Mouse (Mus musculus) MEL-GATA-1-ER (cell line): Measurements from ENCODE around the gene Catsper1.
"Not testable (repeated sequence)": the region's sequence is repeated elsewhere in the genome, so short reads cannot be mapped to it uniquely, and the experiment has no call there.

ENCODE experiments used
- DNase-seq: peaks from one replicate; pipeline ENCODE4 v3.0.0-alpha.2; 2012; ENCODE audit warnings: low read depth; ENCODE audit errors: extremely low read depth

The Catsper1 gene

DNA sequence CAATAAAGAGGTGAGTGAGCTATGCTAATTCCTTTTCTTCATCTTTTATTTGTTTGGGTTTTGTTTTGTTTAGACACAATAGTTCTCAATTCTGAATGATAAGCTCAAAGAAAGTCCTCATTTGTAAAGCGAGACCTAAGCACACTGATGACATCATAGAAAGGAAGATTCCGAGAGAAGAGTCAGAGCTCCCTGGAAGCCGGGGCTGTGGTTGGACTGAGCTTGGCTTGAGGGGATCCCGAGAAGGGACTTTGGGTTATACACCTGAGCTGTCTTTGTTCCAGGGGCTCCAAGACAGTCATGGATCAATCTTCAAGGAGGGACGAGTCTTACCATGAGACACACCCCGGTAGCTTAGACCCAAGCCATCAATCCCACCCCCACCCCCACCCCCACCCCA lies at the start of gene Catsper1:
Gene Catsper1, plus strand, starts transcription at position 301 of the 400 bp plus-strand sequence.
- DNase-seq, result no peak

DNA sequence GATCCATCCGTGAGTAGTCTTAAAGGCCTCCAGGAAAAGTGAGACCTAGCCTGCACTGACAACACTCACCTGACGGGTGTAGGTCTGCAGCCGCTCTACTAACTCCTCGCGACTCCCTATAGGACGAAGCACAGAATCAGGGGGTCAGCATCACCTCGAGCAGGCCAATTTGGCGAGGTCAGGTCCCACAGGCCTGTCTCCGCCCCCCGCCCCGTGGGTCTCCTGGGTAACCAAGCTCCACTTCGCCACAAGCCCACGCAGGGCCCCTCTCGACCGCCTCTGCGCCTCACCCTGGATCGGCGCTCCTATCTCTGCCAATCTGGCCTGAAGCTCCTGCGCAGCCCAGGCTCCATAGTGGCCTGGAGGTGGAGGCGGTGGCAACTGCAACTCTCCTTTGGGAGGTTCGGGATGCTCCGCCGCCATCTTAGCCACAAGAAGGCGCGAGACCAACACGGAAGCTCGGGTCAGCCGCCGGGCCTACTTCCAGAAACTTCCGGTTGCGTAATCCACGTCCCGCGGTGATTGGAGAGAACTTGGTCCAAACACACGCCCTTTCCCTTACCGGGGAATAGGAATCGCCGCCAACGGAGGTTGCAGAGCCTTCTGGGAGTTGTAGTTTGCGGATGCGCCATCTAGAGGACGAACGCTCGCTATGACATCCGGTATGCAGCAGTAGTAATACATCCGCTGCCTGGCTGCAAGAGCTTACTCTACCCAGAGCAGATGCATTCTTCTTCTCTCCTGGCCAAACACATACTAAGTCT lies 40.4 kb upstream of the Catsper1 start, which contains the start of gene Sf3b2:
Gene Sf3b2, minus strand, starts transcription at position 484 of the 764 bp plus-strand sequence.
- peak; percentile 99 for DNase-seq

DNA sequence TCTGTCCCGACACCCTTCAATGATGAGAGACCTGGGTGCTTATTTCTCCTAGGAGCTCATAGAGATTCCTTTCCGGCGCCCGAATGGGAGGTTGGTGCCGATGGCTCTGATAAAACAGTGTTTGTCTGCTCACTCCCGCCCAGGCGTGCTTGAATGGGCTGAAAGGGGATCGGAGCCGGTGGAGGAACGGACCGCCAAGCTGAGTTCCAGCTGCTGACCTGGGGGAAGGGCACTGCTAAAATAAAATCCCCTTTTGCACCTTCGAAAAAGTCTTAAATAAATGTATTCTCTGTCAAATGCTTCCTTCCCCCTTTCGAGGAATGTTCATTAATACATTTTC lies 39.8 kb upstream of the Catsper1 start:
- DNase-seq, result no peak

DNA sequence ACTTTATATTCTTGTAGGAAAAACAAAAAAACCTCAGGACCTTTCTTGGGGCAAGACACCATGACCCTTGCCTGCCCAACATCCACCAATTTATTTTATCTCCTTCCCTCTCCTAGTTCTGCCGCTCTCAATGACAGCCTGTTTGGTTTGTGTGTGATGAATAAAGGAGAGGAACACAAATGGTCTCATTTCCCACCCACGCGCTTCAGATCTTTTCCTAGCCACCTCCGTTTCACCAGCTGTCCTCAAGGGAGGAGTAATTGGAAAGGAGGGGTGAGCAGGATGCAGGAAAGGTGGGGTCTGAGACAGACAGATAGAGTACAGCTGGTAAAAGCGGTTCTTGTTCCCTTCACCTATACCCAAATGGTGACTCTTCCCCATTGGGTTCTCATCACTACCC lies 38.9 kb upstream of the Catsper1 start:
- DNase-seq, result no peak

DNA sequence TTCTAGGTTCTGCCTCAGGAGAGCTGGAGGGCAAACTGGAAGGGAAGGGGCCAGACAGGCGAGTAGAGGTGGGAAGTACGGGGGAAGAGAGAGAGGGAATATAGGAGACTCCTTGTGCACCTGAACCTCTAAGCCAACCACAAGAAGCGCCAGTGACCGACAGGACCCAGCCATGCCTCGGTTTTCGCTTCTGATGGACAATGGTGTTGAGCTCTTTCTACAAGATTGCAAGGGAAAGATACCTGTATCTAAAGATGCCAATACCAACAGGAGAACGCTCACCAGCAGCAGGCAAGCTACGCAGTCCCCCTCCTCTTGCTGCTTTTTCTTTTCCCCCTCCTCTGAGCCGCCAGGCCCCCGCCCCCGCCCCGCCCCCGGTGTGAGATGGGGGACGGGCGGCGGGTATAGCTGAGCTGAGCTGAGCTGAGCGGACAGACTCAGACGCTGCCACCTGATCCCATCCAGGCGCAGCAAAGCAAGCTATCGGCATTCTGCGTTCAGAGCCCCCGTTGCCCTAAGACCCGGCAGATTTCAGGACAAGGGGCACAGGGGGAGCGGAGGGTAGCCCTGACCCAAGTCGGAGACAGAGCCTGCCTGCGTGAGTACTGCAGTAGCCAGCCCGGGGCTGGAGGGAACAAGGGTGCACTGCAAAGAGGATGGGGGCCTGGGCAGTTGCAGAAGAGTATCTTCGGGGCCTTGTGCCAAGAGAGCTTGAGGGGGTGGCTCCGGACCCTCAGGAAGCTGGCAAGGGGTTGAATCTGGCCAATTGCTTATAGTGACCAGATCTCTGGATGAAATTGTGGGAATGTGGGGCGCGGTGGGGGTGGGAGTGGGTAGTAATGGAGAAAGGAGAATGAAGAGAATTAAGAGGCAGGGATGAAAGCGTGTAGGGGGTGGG lies 37.4 kb upstream of the Catsper1 start, which contains the start of gene Gal3st3:
Gene Gal3st3, plus strand, starts transcription at position 429 of the 898 bp plus-strand sequence.
- DNase-seq, result no peak

DNA sequence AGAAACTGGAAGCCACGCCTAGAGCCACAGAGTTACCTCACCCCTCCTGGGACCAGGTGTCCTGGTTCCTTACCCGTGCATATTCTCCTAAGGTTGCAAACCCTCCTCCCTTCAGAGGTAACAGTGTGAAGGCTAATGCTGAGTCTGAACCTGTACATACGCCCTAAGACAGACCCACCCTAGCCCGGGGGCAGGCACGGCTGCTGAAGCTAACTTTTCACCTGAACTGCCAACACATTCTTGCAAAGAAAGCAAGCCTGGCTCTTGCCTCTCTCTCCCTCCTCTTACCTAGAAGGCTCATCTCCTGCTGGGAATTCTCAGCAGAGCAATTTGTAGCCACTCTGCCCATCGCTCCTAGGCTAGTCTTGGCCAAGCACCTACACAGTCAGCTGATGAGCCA lies 35.0 kb upstream of the Catsper1 start:
- no peak for DNase-seq

DNA sequence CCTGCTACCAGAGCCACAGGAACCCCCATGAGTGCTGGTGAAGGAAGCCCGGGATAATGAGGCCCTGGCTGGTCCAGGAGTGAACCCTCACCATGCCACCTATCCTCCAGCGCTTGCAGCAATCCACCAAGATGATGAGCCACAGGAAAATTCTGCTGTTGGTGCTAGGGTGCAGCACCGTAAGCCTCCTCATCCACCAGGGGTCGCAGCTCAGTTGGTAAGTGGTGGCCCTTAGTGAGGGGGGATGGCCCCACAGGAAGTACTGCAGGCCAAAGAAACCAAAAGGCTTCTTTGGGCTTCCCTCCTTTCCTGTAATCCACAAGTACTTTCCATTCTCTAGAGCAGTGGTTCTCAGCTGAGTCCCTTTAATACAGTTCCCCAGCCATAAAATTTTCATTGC lies 33.1 kb upstream of the Catsper1 start:
- peak; percentile 47 for DNase-seq

DNA sequence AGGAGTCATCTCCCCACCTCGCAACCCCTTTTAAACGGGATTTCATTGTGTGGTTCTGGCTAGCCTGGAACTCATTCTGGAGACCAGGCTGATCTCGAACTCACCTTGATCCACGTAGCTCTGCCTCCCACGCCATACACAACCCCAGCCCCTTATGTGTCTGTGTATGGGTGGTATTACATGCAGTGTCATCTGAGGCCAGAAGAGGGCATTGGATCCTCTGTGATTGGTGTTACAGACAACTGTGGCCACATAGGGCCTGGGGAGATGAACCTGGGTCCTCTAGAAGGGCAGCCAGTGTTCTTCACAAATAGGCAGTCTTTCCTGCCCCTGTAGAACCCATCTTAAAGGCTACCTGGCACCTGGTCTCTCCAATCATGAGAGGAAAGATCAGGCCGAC lies 29.3 kb upstream of the Catsper1 start:
- DNase-seq, result no peak

DNA sequence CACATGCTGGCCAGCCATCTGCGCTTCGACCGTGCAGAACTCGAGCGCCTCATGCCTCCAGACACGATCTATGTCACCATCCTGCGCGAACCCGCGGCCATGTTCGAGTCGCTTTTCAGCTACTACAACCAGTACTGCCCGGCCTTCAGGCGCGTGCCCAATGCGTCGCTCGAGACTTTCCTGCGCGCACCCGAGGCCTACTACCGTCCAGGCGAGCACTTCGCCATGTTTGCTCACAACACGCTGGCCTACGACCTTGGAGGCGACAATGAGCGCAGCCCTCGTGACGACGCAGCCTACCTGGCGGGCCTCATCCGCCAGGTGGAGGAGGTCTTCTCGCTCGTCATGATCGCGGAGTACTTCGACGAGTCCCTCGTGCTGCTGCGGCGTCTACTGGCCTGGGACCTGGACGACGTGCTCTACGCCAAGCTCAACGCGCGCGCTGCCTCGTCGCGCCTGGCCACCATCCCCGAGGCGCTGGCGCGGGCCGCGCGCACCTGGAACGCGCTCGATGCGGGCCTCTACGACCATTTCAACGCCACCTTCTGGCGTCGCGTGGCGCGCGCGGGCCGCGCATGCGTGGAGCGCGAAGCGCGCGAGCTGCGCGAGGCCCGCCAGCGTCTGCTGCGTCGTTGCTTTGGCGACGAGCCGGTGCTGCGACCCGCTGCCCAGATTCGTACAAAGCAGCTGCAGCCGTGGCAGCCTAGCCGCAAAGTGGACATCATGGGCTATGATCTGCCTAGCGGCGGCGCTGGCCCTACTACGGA lies 28.4 kb upstream of the Catsper1 start:
- DNase-seq, result no peak

DNA sequence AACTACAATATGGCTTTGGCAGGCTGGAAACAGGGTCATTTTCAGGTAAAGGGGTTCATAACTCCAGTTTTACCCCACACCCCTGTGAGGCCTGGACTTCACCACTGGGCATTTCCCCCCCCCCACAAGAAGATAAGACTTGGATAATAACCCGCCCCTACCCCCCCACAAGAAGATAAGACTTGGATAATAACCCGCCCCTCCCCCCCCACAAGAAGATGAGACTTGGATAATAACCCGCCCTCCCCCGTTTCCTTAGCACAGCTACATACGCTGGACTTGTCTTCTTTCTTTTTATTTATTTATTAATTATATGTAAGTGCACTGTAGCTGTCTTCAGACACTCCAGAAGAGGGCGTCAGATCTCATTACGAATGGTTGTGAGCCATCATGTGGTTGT lies 26.5 kb upstream of the Catsper1 start:
- no peak for DNase-seq

DNA sequence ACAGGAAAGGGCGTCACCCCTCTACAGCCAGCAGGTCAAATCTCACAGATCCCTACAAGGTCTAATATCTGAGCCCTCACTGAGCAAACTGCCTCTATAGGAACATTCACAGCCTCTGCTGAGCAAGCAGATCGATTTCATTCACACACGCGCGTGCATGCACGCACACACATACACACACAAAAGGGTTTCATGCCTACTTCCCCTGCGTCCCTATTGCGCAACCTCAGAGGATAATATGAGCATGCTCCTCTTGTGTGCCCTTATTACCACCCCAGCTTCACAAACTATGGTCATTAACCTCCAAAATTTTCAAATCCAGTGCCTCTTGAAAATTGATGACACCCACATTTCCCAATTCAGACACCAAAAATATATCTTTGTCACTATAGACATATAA lies 22.4 kb upstream of the Catsper1 start:
- no peak for DNase-seq

DNA sequence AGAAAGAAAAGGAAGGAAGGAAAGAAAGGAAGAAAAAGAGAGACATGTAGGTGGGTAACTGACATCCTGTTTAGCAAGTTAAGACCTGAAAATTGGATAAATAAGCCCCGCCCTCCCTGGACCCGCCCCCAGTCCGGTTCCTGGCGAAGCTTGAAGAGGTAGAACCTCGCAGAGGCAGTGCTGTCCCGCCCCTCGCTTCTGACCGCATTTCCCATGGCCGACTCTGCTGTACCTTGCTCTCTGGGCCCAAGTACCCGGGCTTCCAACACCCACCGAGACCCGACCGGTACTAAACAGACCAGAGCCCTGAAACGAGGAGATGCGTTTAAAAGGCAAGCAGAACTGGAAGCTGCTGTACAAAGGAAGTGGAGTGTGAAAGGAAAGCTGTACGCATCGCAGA lies 11.7 kb upstream of the Catsper1 start:
- no peak for DNase-seq

DNA sequence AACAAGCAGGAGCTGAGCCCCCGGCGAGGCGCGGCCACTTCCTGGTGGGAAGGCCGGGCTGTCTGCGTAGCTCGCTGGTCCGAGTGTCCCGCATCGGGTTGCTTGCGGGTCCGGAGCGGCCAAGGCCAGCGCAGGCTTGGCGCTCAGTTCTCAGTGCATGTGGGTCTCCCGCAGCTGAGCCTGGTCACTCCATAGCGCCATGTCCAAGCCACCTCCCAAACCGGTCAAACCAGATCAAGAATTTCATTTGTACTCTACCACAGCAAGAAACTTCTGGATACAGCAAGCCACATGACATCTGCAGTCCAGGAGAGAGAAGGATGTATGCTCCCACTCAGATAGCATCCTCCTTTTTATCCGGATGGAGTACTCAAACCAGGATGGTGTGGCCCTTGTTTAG lies 7.6 kb upstream of the Catsper1 start:
- DNase-seq, result no peak

DNA sequence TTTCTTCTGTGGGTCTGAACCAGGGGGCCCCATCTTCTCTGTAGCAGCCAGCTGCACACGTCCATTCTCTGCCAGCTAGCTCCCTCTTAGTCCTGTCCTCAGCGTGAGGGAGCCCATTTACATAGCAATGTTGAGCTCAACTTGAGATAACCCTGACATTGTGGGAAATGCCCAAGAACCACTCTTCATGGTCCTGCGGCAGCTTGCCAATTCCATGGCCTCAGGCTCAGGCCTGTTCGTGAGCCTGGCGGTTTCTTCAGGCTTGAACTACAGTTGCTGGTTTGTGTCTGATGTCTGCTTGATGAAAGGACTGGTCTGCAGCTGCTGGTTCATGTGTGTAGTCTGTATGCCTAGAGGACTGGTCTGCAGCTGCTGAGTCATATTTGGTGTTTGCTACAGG lies 800 bp upstream of the Catsper1 start:
- DNase-seq, result no peak

DNA sequence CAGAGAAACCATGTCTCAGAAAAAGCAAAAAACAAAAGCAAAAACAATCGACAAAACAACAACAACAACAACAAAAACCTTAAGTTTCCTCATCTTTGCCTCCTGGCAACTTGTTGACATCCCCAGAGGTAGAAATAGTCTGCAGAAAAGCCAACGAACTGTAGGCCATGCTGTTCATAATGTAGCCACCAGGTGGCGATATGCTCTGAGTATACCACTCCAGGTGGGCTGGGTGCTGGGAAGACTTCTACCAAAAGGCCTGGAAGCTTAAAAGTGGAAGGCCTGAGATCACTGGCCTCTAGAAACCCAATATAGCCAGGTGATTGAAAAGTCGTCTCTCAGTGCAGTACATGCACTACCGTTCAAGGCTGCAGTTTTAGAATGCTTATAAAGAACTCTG lies 2.4 kb downstream of the Catsper1 start:
- DNase-seq, result peak; percentile 50

DNA sequence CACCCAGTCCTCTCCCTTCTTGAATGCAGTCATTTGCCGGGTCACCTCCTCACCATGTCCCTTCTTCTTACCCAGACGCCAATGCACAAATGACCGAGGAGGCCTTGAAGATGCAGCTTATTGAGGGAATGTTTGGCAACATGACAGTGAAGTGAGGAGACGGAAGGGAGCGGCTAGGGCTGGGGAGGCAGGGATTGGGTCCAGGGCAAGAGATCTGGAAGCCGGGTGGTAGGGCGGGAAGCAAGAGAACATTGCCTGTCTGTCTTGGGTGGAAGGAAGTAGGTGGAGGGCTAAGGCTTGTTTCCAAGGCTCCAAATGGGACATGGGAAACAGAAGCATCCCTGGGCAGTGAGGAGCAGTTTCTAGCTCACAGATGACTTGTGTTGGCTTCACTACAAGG lies 5.8 kb downstream of the Catsper1 start:
- no peak for DNase-seq

DNA sequence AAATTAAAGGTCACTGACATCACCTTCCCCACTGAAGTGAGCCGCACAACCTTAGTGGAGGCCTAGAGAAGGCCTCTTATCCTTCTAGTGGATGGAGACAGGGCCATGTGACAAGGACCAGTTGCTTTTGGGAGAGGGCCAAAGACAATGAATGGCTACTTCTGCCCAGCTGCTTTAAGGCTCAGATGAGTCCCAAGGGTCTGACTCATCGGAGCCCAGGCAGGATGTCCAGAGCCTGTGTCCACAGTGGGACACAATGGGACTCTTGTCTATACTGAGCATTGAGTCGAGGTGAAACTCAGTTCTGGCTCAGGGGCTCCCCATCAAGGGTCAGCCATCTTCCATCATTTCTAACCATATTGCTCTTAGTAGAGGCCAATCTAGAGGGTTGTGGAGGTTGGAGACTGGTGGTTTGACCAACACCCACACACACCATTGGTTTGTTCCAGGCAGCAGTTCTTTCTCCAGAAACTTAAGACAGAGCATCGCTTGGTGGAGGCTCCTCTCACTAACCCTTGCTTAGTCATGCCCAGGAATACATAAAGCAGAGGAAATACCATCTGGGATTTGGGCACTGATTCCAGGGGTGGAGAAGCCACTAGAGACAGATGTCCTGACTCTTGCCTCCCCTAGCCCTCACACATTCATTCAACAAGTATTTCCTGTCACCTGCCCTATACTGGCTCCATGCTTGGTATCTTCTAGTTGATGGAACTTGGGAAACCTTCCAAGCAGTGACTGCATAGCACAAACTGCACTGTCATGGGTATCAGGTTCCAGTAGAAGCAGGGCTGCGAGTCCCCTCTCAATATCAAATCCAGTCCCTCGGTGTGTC lies 10.0 kb downstream of the Catsper1 start:
- no peak for DNase-seq

DNA sequence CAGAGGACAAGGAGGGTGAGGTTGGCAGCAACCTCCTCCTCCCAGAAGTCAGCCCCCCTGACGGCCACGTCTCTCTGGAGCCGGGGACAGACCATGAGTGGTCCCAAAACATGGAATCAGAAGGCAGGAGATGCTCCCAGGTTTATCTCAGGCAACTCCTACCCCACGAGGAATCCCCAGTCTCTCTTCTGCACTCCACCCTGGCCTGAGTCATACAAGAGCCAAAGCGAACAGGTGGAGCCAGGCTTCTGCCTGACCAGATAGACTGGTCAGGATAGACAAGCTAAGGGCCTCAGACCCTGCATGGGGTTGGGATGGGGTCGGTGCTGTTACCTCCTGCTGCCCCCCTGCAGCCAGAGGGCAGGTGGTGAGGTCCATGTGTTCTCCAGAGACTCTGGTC lies 12.5 kb downstream of the Catsper1 start:
- DNase-seq, result no peak

DNA sequence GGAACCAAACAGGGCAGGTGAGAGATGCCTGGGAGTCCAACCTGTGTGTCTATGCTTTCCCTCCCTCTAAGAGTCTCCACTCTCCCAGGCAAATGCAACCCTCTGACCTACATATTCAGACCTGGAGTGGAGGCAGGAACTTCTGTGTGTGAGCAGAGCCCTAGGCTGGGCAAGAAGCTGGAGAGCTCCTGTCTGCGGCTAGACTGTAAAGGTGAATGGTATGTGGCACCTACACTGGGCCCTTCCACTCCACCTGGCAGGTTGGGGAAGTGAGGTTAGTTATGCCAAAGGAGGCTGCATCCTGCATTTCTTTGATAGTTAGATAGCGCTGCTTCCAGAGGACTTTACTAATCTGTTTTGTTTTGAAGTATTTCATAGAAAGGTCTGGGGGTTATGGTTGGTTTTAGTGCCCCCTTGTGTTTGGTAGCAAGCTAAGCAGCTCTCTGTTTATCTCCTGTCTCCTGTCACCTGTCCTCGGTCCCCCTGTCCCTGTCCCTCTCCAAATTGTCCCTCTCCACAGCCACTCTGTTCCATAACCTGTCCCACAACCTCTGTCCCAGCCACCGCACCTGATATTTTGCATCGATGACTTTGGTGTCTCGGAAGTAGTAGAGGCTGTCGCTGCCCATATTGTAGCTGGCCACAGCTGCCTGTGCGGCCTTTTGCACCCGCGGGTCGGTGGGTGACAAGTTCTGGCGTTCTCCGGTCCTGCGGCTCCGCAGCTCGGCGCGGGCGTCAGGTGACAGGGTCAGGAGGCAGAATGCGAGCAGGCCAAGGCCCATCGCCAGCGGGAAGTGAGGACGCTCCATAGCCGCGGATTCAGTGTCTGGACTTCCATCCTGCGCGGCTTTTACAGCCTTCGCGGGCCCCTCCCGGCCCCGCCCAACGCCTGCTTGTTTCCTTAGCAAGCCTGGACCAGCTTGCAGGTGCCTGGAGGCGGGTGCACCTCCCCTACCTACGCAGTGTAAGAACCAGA lies 13.3 kb downstream of the Catsper1 start:
- DNase-seq, result peak; percentile 41

DNA sequence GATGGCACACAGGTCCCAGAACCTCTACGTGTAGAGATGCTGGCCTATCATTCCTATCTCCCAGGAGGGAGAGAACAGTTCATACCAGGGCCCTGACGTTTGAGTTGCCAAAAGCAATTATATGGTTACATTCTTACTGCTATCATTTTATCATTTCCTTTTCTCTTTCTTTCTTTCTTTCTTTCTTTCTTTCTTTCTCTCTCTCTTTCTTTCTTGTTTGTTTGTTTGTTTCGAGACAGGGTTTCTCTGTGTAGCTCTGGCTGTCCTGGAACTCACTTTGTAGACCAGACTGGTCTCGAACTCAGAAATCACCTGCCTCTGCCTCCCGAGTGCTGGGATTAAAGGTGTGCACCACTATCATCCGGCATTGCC lies 13.9 kb downstream of the Catsper1 start, which contains the start of gene Cst6:
Gene Cst6, minus strand, starts transcription at position 73 of the 372 bp plus-strand sequence.
- DNase-seq, result not testable (repeated sequence)
